Mouse (Mus musculus) 416B (cell line): ENCODE results near the gene Ankrd34a.

ENCODE experiments used
- DNase-seq: peaks from one replicate; pipeline ENCODE4 v3.0.0; 2011; ENCODE audit warnings: low read depth

Gene Ankrd34a

DNA sequence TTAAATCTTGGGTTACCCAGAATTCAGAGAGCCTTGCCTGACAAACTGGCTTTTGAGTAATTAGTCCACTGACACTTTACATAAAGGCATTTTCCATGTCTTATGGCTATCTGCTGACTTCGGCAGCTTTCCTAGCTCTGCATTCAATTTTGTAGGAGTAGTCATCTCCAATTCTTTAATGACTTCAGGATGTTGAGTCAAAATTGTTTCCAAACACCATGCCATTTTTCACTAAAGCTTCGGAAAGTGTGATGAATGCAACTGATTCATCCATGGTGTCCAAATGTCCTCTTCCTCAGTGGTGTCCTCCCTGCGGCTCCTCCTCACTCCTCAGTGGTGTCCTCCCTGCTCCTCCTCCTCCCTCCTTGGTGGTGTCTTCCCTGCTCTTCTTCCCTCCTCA, 21.5 kb downstream of the Ankrd34a start:
- no peak for DNase-seq

- DNase-seq: no peak
These were observed 26.8 kb downstream of the Ankrd34a start for GRCm38 (mm10) chr3:96623201-96623600.

GRCm38 (mm10) chr3:96629729-96630600, 33.5 kb downstream of the Ankrd34a start, which contains the start of gene Rbm8a:
Rbm8a (plus strand) TSS chr3:96629933.
- peak; percentile 99 for DNase-seq

- no peak for DNase-seq
These were observed 35.6 kb downstream of the Ankrd34a start for GRCm38 (mm10) chr3:96632058-96632457.

- DNase-seq: no peak
These were observed 37.6 kb downstream of the Ankrd34a start for GRCm38 (mm10) chr3:96634015-96634414.

- DNase-seq: peak; percentile 89
These were observed 38.8 kb downstream of the Ankrd34a start, which contains the start of the genes Pex11b and Gm42957 for GRCm38 (mm10) chr3:96634928-96635879. Pex11b (plus strand) TSS chr3:96635376. Gm42957 (plus strand) TSS chr3:96635474.

DNA sequence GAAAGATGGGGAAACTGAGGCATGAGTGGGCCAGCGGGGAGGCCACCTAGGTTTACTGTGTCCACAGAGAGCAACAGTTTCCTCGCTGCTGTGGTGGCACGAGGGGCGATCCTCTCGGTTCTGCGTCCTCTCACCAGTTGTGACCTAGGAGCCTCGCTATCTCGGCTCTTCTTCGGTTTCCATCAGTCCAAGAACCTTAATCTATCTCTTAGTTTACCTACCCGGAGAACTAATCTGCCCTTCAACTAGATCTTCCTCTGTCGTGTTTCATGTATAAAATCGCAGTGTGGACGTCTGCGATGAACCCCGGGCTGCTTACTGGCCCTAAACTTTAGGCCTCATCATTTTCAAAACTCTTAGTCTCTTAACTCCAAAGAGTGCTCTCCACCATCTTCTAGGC, 39.5 kb downstream of the Ankrd34a start:
- DNase-seq: no peak

DNA sequence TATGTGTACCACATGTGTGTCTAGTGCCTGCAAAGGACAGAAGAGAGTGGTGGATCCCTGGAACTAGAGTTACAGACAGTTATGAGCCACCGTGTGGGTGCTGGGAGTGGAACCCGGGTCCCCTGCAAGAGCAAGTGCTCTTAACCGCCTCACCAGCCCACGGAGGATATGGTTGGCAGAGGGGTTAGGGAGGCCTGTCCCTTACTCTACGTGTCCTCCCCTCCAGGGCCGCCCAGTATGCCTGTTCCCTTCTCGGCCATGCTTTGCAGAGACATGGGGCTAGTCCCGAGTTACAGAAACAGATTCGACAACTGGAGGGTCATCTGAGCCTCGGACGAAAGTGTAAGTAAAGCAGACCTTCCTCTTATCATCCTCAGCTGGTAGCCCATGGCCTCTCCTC, 40.0 kb downstream of the Ankrd34a start:
- DNase-seq: peak; percentile 37

DNA sequence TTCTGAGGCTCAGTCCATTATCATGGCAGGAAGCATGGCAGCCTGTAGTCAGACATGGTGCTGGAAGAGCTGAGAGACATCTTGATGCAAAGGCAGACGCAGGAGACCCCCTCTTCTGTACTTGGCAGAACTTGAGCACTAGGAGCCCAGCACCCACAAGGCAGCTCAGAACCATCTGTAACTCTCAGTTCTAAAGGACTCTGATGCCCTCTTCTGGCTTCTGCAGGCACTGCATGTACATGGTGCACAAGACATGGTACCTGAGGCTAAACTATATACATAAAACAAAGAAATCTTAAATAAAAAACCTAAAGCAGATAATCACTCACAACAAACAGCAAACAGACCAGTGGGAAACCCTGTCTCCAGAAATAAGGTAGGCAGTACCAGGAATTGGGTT, 42.8 kb downstream of the Ankrd34a start:
- peak; percentile 81 for DNase-seq

- DNase-seq: peak; percentile 46
These were observed 48.7 kb downstream of the Ankrd34a start, which contains the start of gene Itga10 for GRCm38 (mm10) chr3:96645018-96645649. Itga10 (plus strand) TSS chr3:96645584.

DNA sequence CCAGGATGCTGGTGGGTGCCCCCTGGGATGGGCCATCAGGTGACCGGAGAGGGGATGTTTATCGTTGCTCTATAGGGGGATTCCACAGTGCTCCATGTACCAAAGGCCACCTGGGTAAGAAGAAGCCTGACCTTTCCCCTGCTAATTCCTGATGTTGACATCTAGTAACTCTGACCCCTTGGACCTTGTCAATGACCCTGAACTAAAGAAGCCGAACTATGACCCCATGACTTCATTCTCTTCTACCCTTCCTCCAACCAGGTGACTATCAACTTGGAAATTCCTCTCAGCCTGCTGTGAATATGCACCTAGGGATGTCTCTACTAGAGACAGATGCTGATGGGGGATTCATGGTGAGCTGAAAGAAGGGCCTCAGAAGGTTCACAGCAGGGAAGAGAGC, 50.9 kb downstream of the Ankrd34a start:
- DNase-seq: no peak
